Mouse (Mus musculus): ENCODE results near the gene Tom1l2.

- TF ChIP-seq CTCF (conservative IDR thresholded peaks at IDR 0.05; ENCODE audit: low read length), result no peak
- TF ChIP-seq NANOG (IDR thresholded peaks at IDR 0.05; ENCODE audit: borderline replicate concordance, low read length), result no peak
- no peak for TF ChIP-seq POU5F1 (IDR thresholded peaks at IDR 0.05; ENCODE audit: borderline replicate concordance, low read length)
Measured at GRCm38 (mm10) chr11:60220291-60220804, 132.4 kb downstream of the Tom1l2 start.
